Mouse (Mus musculus) heart, adult 2 months (tissue): Measurements from ENCODE around the gene Zmiz1.

Experiments
- CTCF ChIP-seq: fragments of 200-600 bp; IDR thresholded peaks from 2 replicates; pipeline ENCODE4 v1.8.1; 2022; ENCODE audit warnings: antibody characterized with exemption, mild to moderate bottlenecking, moderate library complexity
- POLR2A ChIP-seq: fragments of 200-500 bp; IDR thresholded peaks from 2 replicates; pipeline ENCODE4 v1.6.1; 2011; ENCODE audit warnings: mild to moderate bottlenecking, low read depth, low read length, control low read depth; ENCODE audit not compliant: insufficient read depth

GRCm38 (mm10) chr14:25440116-25440515 is 18.9 kb upstream of the Zmiz1 start:
- TF ChIP-seq POLR2A (no peak), CTCF (no peak)
